Mouse (Mus musculus): ENCODE results near the gene Grip1. TPM values are rescaled to one million over a fixed set of nuclear protein-coding genes. Genes with fewer than 3 reads are reported as not detected.
"Not testable (repeated sequence)": the region's sequence is repeated elsewhere in the genome, so short reads cannot be mapped to it uniquely, and the experiment has no call there.

The Grip1 gene
- total RNA-seq, 2 experiments from 2014 or later = 2.0 to 2.2 TPM

DNA sequence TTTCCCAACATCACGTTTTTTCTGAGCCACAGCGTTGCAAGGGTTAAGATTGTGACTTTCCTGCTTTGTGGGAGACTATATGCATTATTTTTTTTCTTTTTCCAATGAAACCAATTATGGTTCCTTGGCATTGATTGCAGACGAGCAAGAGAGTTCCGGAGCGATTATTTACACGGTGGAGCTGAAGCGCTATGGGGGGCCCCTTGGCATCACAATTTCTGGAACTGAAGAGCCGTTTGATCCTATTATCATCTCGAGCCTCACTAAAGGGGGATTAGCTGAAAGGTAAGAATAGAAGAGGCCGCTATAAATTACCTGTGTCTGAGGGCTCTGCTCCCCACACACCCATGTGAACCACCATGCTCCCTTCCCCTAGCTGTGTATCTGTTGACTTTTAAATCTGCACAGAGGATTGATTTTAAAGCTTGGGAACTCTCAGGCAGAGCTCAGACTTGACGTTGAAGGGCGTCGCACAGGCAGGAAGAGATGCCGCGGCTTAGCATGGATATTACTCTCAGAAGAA lies 581.6 kb downstream of the Grip1 start:
- DNase-seq (ENCODE audit: low spot score in 2 of 2) = no peak

DNA sequence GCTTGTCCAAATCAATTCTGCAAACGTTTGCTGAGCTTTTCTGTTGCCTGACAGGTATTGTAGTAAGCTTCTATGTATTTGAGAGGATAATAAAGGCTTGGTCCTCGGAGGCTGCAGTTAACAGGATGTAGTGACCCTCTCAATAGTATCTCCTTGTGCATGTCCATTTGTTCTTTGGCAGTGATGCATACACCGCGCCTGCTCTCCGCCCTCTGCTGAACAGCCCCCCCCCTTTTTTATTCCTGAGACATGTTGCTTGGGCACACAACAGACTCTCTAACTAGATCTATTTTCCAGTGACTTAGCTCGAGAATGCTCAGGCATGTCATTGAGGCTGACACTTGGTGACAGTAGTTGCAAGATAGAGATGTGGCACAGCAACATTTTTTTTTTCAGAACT lies 582.2 kb downstream of the Grip1 start:
- DNase-seq (ENCODE audit: low spot score in 2 of 2) = no peak

- no peak for DNase-seq (ENCODE audit: low spot score in 2 of 2)
Observed at GRCm38 (mm10) chr10:120038194-120038593, 584.6 kb downstream of the Grip1 start.

DNA sequence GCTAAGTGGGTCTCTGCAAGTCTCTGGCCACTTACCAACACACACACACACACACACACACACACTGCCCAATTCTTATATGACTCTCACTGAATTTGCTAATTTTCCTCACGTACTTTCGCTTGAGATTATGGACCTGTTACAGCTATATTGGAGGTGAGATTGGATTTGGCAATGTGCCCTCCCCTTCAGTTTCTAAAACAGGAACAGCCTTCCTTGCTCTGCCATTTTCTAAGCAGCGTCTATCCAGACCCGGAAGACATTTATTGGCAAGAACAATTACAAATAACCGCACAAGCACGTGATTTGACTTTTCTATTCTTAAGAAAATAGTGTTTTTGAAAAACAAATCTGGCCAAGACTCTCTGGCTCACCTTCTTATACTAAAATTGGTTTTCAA lies 590.6 kb downstream of the Grip1 start:
- no peak for DNase-seq (ENCODE audit: low spot score in 2 of 2)

DNA sequence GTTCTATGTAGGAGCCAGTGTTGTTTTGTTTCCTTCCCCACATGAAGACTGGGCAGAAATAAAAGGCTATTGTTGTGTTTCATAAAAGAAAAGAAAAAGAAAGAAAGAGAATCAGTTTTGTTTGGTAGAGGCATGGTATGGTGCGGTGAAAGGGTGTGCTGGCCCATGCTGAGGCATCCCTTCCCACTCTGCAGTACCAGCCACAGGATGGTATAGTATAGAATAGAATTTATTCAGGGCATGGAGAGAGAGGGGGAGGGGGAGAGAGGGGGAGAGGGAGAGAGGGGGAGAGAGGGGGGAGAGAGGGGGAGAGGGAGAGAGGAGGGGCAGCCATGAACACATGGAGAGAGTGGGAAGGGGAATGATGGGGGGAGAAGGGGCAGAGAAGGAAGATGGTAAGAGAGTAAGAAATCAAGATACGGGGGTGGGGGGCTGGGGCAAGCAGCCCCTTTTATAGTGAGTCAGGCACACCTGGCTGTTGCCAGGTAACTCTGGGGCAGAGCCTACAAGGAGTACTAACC lies 591.1 kb downstream of the Grip1 start:
- DNase-seq (ENCODE audit: low spot score in 2 of 2) = no peak

DNA sequence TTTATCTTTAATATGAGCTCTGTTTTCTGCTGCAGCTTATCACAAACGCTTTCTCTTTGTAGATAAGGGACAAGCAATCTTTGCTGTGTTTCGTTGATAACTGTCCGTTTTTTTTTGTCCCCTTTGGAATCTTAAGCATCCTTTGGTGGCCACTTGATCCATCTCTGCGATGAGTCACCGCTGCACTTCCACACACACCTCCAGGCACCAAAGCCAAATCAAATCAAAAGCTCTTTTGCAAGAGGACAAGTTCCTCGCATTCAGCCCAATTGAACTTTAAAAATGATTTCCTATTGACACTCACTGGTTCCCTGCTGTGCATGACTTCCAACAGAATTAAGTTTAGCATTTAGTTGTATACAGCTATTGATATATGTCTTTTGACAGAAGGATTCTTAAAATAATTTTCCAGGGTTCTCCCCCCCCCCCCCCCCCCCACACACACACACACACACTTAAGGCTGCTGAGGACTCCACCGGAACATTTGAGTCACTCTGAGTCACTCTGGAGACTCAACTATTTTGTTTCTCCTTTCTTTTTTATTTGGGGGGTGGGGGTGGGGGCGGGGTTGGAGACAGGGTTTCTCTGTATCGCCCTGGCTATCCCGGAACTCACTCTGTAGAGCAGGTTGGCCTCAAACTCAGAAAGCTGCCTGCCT lies 607.1 kb downstream of the Grip1 start:
- no peak for DNase-seq (ENCODE audit: low spot score in 2 of 2)

GRCm38 (mm10) chr10:120061238-120062130 lies 607.9 kb downstream of the Grip1 start:
- no peak for DNase-seq (ENCODE audit: low spot score in 2 of 2)

DNA sequence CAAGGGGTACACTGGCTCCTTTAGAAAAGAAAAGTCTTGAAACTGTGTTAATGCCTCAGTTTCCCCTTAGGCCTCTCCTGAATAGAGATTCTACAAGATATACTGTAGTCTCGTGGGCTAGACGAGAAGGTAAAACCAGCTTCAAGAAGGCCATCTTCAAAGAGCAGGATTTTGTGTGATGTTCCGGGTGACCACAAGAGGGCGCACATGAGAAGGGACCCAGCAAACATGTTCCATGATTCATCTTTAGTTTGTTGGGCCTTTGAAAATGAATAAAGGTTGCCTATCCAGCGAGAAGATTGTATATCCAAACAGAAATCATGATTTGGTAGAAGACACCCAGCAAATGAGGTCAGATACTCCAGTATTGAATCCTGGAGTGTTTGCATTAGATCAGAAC lies 610.8 kb downstream of the Grip1 start:
- peak; percentile 28 to 34 for DNase-seq (ENCODE audit: low spot score in 2 of 2)

GRCm38 (mm10) chr10:120066319-120066718 lies 612.7 kb downstream of the Grip1 start:
- DNase-seq (ENCODE audit: low spot score in 2 of 2) = no peak

DNA sequence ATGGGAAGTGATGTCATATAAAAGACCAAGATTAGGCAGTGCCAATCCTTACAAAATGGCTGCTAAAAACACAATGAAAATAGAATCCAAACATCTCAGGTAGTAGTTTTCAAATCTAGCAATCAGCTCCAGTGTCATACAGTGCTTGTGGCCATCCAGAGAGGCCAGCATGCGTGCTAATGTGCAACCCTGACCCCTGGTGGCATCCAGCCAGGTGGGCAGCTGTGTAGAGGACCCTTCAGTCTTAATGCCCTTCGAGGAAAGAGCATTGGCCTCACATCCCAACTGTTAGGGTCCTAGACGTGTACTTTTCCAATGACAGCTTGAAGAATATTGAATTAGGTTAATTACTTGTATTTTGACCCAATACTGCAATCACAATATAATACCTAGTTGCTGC lies 624.2 kb downstream of the Grip1 start:
- no peak for DNase-seq (ENCODE audit: low spot score in 2 of 2)

- no peak for DNase-seq (ENCODE audit: low spot score in 2 of 2)
Observed at GRCm38 (mm10) chr10:120092548-120092947, 638.9 kb downstream of the Grip1 start.

DNA sequence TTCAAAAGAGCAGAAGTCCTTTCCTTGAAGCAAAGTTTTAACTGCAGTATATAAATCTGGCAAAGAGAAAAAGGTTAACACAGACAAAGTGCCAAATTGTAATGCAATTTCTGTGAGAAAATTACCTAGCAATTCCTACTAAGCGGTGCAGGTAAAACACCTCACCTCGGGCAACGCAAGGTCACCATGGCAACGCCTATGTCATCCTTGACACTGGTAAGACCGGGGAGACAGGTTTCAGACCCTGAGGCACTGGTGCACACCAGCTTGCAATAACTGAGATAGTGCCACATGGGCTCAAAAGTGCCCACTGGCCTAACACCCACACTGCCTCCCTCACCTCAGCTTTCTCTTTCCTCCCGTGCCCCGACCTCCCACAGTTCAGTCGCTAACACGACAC lies 641.5 kb downstream of the Grip1 start:
- DNase-seq (ENCODE audit: low spot score in 2 of 2) = no peak

- DNase-seq (ENCODE audit: low spot score in 2 of 2) = no peak
Observed at GRCm38 (mm10) chr10:120095716-120096115, 642.1 kb downstream of the Grip1 start.

- DNase-seq (ENCODE audit: low spot score in 2 of 2) = no peak
Observed at GRCm38 (mm10) chr10:120097564-120097963, 643.9 kb downstream of the Grip1 start.

- DNase-seq (ENCODE audit: low spot score in 2 of 2) = no peak
Observed at GRCm38 (mm10) chr10:120100806-120101205, 647.2 kb downstream of the Grip1 start.

DNA sequence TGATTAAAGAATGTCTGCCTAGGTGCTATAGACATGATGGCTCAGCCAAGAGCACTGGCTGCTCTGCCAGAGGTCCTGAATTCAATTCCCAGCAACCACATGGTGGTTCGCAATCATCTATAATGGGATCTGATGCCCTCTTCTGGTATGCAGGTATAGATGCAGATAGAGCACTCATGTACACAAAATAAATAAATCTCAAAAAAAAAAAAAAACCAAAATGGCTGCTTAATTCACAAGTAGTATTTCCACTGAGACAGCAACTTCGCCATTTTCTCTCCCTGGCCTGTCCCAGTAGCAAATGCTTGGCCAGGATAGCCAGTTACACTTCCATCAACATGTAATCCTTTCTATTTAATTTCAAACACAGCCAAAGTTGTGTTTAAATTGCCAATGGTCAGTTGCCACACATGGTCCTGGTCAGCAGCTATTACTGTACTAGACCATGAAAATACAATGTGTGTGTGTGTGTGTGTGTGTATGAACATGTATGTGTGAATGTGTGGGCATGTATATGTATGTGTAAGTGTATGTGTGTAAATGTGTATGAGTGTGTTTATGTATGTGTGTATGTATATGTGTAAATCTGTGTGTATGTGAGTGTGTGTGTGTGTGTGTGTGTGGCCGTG lies 658.2 kb downstream of the Grip1 start:
- DNase-seq (ENCODE audit: low spot score in 2 of 2) = no peak

- DNase-seq (ENCODE audit: low spot score in 2 of 2) = peak; percentile 97 to 98
Observed at GRCm38 (mm10) chr10:120112507-120113396, 659.1 kb downstream of the Grip1 start, which contains the start of gene Helb. Gene Helb, minus strand, starts transcription at chr10:120112987.

DNA sequence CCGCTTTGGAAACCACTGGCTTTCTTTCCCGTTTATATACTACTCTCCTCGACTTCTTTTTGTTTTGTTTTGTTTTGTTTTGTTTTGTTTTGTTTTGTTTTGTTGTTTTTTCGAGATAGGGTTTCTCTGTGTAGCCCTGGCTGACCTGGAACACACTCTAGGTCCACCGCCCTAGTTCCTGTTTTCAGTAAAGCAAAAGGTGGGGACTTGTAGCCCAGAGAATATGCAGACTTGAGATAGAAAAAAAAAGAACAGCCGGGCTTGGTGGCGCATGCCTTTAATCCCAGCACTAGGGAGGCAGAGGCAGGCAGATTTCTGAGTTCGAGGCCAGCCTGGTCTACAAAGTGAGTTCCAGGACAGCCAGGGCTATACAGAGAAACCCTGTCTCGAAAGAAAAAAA lies 659.9 kb downstream of the Grip1 start:
- DNase-seq (ENCODE audit: low spot score in 2 of 2) = not testable (repeated sequence)

- DNase-seq (ENCODE audit: low spot score in 2 of 2) = no peak
Observed at GRCm38 (mm10) chr10:120113980-120114379, 660.4 kb downstream of the Grip1 start.

DNA sequence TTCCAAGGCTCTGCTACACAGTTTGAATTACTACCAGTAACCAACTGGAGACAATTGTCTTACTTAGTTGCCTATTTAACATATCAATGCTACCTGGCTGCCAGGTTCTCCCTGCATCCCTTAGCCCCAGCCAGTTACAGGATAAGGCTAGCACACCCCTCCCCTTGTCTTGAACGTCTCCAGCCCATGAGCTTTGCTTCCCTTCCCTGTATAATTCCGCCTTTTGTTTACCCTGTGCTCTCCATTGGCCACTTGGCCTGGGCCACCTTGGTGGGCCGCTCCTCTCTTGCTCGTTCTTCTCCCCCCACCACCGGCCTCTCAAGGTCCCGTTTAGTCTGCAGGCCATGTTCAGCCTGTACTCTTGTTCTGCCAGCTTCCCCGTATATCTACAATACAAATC lies 660.9 kb downstream of the Grip1 start:
- DNase-seq (ENCODE audit: low spot score in 2 of 2) = no peak

All from gastrocnemius, postnatal 4 days (tissue).